Mouse (Mus musculus) urinary bladder, postnatal 4 days (tissue): ENCODE results near the gene Car1.
"Not testable (repeated sequence)": the region's sequence is repeated elsewhere in the genome, so short reads cannot be mapped to it uniquely, and the experiment has no call there.

ENCODE experiments used
- DNase-seq, 2 experiments: peaks; one replicate each; pipeline ENCODE4 v3.0.0; 2021 to 2022; ENCODE audit warnings: low spot score in 2 of 2

Gene Car1

GRCm38 (mm10) chr3:14783198-14783597, 25.0 kb downstream of the Car1 start:
- not testable (repeated sequence) for DNase-seq

GRCm38 (mm10) chr3:14782365-14782764, 25.8 kb downstream of the Car1 start:
- DNase-seq, result not testable (repeated sequence)

DNA sequence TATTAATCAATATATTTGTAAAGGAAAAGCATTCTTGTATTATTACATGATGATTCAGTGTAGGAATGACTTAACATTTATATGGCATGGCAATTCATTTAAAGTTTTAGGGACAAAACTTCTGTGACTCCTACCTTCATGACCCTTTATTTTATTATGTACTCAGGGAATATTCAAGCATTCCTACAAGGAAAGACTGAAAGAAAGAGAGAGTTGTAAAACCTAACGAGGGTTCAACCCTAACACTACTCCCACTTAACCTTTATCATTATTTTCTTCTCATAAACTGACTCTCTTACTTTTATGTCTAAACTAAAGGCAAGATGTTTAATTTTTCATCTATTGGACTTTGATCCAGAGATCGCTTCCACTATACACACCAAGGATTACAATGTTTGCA, 28.0 kb downstream of the Car1 start:
- DNase-seq, result no peak

DNA sequence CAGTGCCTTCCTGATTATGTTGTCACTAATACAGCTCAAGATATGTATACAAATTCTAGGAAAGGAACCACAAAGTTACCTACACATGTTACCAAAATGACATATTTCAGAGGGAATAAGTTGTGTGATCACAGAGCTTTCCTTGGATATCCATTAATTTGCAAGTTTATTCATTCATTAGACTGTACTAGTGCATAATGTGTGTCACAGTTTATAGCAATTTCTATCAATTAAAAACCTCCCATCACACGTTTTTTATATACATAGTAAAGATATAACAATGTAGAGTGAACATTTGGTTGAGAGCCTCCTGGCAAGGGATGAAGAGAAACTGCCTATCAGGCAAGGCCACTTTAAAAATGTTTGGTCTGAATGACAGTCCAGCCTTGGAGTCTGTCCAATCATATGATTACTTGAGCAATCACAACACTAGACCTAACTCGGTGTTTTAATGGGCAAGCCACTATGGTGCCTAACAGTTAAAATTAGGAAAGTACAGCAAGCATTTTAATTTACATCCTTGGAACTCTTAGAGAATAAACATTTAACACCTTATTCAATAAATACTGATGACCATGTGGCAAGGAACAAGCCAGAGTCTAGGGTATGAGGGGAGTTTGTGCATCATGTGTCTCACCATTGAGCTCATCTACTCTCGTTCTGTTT, 31.5 kb downstream of the Car1 start:
- DNase-seq, result not testable (repeated sequence)

GRCm38 (mm10) chr3:14774539-14774938, 33.6 kb downstream of the Car1 start:
- not testable (repeated sequence) for DNase-seq

- DNase-seq, result not testable (repeated sequence)
These were observed 35.7 kb downstream of the Car1 start for GRCm38 (mm10) chr3:14772473-14772872.

GRCm38 (mm10) chr3:14764755-14765566, 43.2 kb downstream of the Car1 start:
- DNase-seq, result no peak

GRCm38 (mm10) chr3:14755716-14756115, 52.5 kb downstream of the Car1 start:
- DNase-seq, result no peak

DNA sequence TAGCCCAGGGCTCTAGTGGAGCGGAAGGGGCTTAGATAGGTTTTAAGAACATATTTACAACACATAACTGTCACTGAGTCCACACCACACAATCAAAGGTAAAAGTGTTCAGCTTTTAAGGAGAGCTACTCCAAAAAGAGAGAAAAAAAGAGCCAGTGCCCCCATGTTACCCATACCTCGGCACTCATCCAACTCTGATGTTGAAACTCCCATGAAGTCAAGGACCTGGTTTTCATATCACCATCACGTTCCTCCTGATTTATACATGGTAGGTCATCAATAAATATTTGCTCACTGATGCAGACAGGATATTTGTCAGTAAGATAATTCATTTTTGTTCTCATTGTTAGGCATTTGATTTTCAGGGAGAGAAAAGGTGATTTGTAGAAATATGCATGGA, 62.1 kb downstream of the Car1 start:
- DNase-seq, result no peak

- no peak for DNase-seq
These were observed 69.9 kb downstream of the Car1 start for GRCm38 (mm10) chr3:14738261-14738660.

- not testable (repeated sequence) for DNase-seq
These were observed 80.7 kb downstream of the Car1 start for GRCm38 (mm10) chr3:14727496-14727895.

- not testable (repeated sequence) for DNase-seq
These were observed 82.7 kb downstream of the Car1 start for GRCm38 (mm10) chr3:14725462-14725861.
